ENCODE assay signal across 29 mouse cellular contexts in genomic region chr2:10861654-10862292, GRCm38 (mm10).
DNase-seq lines count a peak whose midpoint lies in the region; ATAC-seq and TF ChIP-seq lines count a peak whose summit lies in the region.
"Had no signal": no experiment of that assay in that cellular context is flagged by ENCODE, and none has a peak within 500 bp of the region (broad histone marks: within the 10 kb centered on the region; RNA-seq: fewer than 3 reads in every experiment).

No protein-coding gene starts in this region.

- no peak overlapping the region for H3K27ac ChIP-seq in neural tube, embryonic 14.5 days (ENCODE audit: low read depth, low read length)
- H3K27ac ChIP-seq in embryonic facial prominence, embryonic 14.5 days (replicated peaks; ENCODE audit: low read depth, low read length), result no peak overlapping the region
- H3K27ac ChIP-seq in limb, embryonic 14.5 days (replicated peaks; ENCODE audit: low read depth, low read length), result no peak overlapping the region
- H3K27ac ChIP-seq in midbrain, postnatal 0 days (ENCODE audit: low read depth, low read length), result no peak overlapping the region
- H3K27ac ChIP-seq: forebrain, embryonic 10.5 days; forebrain, embryonic 12.5 days had no signal

- peak; percentile 21; the same call in 1 of the 2 replicates for ATAC-seq in neural tube, embryonic 14.5 days (ENCODE audit: low read depth)
- peak; percentile 86 for ATAC-seq in embryonic facial prominence, embryonic 14.5 days (ENCODE audit: low read depth)
- 0 out of 2 replicates have a peak, but pooled peaks have one; percentile 34 for ATAC-seq in limb, embryonic 14.5 days (ENCODE audit: low FRiP score, low read depth)
- no peak for ATAC-seq in midbrain, postnatal 0 days (ENCODE audit: low FRiP score)
- ATAC-seq: activated CD4-positive, CD25-positive, alpha-beta regulatory T cell, adult 4 months; CD4-positive, CD25-positive, alpha-beta regulatory T cell, adult 4 months; forebrain, embryonic 14.5 days; forebrain, embryonic 16.5 days; Patski had no signal

- DNase-seq in heart, adult 11 months, result peak; percentile 69
- DNase-seq in heart, postnatal 25 days (ENCODE audit: low spot score), result no peak
- DNase-seq in neural tube, embryonic 10.5 days (ENCODE audit: extremely low spot score, low spot score), result no peak
- peak; percentile 88 for DNase-seq in embryonic facial prominence, embryonic 14.5 days (ENCODE audit: low spot score)
- DNase-seq in limb, embryonic 14.5 days (ENCODE audit: low spot score), result peak; percentile 20
- DNase-seq in cerebellum, adult 9-10 months, result no peak
- no peak for DNase-seq in midbrain, postnatal 0 days (ENCODE audit: low spot score)
- DNase-seq: adrenal gland, adult 8-10 months; adrenal gland, postnatal 14 days; adrenal gland, postnatal 36 days; B cell, adult 2 months; cerebellum, adult 11-12 months; cerebellum, adult 2 months; cerebellum, adult 9-11 months; cerebellum, postnatal 14 days; cerebellum, postnatal 36 days; embryo, embryonic 11 days had no signal

- H3K9me3 ChIP-seq in neural tube, embryonic 14.5 days (ENCODE audit: control insufficient read depth, low read length), result no peaks in the 10 kb centered on the region
- no peaks in the 10 kb centered on the region for H3K9me3 ChIP-seq in embryonic facial prominence, embryonic 14.5 days (ENCODE audit: control insufficient read depth, low read length)
- H3K9me3 ChIP-seq in limb, embryonic 14.5 days (ENCODE audit: control insufficient read depth, low read length), result no peaks in the 10 kb centered on the region
- H3K9me3 ChIP-seq in midbrain, postnatal 0 days (ENCODE audit: low read length), result no peaks in the 10 kb centered on the region
- H3K9me3 ChIP-seq: embryonic facial prominence, embryonic 13.5 days; forebrain, embryonic 10.5 days; forebrain, embryonic 12.5 days; G1E had no signal

- H3K4me1 ChIP-seq in neural tube, embryonic 14.5 days (ENCODE audit: control insufficient read depth, insufficient read depth, low read length), result no peaks in the 10 kb centered on the region
- no peaks in the 10 kb centered on the region for H3K4me1 ChIP-seq in embryonic facial prominence, embryonic 14.5 days (ENCODE audit: control insufficient read depth, insufficient read depth, low read length)
- no peaks in the 10 kb centered on the region for H3K4me1 ChIP-seq in limb, embryonic 14.5 days (ENCODE audit: control insufficient read depth, insufficient read depth, low read length)
- no peaks in the 10 kb centered on the region for H3K4me1 ChIP-seq in midbrain, postnatal 0 days (ENCODE audit: insufficient read depth, low read length)
- H3K4me1 ChIP-seq: forebrain, embryonic 10.5 days; forebrain, embryonic 12.5 days had no signal

- H3K36me3 ChIP-seq in neural tube, embryonic 14.5 days (ENCODE audit: control insufficient read depth, insufficient read depth, low read length), result no peaks in the 10 kb centered on the region
- no peaks in the 10 kb centered on the region for H3K36me3 ChIP-seq in embryonic facial prominence, embryonic 14.5 days (ENCODE audit: control insufficient read depth, insufficient read depth, low read length)
- H3K36me3 ChIP-seq in limb, embryonic 14.5 days (ENCODE audit: control insufficient read depth, insufficient read depth, low read length), result no peaks in the 10 kb centered on the region
- no peaks in the 10 kb centered on the region for H3K36me3 ChIP-seq in midbrain, postnatal 0 days (ENCODE audit: insufficient read depth, low read length)
- H3K36me3 ChIP-seq: embryonic facial prominence, embryonic 13.5 days; forebrain, embryonic 10.5 days; forebrain, embryonic 12.5 days; G1E had no signal

- no peaks in the 10 kb centered on the region for H3K27me3 ChIP-seq in neural tube, embryonic 14.5 days (ENCODE audit: control insufficient read depth, insufficient read depth, low read length)
- H3K27me3 ChIP-seq in embryonic facial prominence, embryonic 14.5 days (replicated peaks; ENCODE audit: control insufficient read depth, insufficient read depth, low read length), result no peaks in the 10 kb centered on the region
- no peaks in the 10 kb centered on the region for H3K27me3 ChIP-seq in limb, embryonic 14.5 days (ENCODE audit: control insufficient read depth, insufficient read depth, low read length)
- no peaks in the 10 kb centered on the region for H3K27me3 ChIP-seq in midbrain, postnatal 0 days (ENCODE audit: insufficient read depth, low read length)
- H3K27me3 ChIP-seq: CH12.LX; embryonic facial prominence, embryonic 13.5 days; forebrain, embryonic 12.5 days; Patski had no signal

- TF ChIP-seq CTCF in midbrain, postnatal 0 days (IDR thresholded peaks at IDR 0.05), result no peak

- H3K9ac ChIP-seq in neural tube, embryonic 14.5 days (replicated peaks; ENCODE audit: low read depth, low read length), result no peak overlapping the region
- no peak overlapping the region for H3K9ac ChIP-seq in embryonic facial prominence, embryonic 14.5 days (ENCODE audit: low read depth, low read length)
- no peak overlapping the region for H3K9ac ChIP-seq in limb, embryonic 14.5 days (ENCODE audit: low read depth, low read length, severe bottlenecking)
- no peak overlapping the region for H3K9ac ChIP-seq in midbrain, postnatal 0 days (replicated peaks; ENCODE audit: low read length, poor library complexity, severe bottlenecking)
- H3K9ac ChIP-seq: embryonic facial prominence, embryonic 13.5 days; forebrain, embryonic 12.5 days had no signal

- no peak overlapping the region for H3K4me2 ChIP-seq in neural tube, embryonic 14.5 days (ENCODE audit: low read depth, low read length)
- no peak overlapping the region for H3K4me2 ChIP-seq in embryonic facial prominence, embryonic 14.5 days (ENCODE audit: low read depth, low read length)
- H3K4me2 ChIP-seq in limb, embryonic 14.5 days (replicated peaks; ENCODE audit: low read depth, low read length, severe bottlenecking), result no peak overlapping the region
- H3K4me2 ChIP-seq in midbrain, postnatal 0 days (ENCODE audit: low read depth, low read length, poor library complexity, severe bottlenecking), result no peak overlapping the region
- H3K4me2 ChIP-seq: embryonic facial prominence, embryonic 13.5 days; forebrain, embryonic 12.5 days had no signal

- intact Hi-C loops in heart, postnatal 25 days (cut with DNase I), result no loop called here

- H3K4me3 ChIP-seq in neural tube, embryonic 14.5 days (ENCODE audit: low read depth, low read length), result no peak overlapping the region
- no peak overlapping the region for H3K4me3 ChIP-seq in embryonic facial prominence, embryonic 14.5 days (ENCODE audit: low read depth, low read length)
- H3K4me3 ChIP-seq in limb, embryonic 14.5 days (replicated peaks; ENCODE audit: low read length), result no peak overlapping the region
- no peak overlapping the region for H3K4me3 ChIP-seq in midbrain, postnatal 0 days (ENCODE audit: low read depth, low read length)
- H3K4me3 ChIP-seq: embryonic facial prominence, embryonic 13.5 days; erythroblast, embryonic 14.5 days; forebrain, embryonic 10.5 days; forebrain, embryonic 12.5 days had no signal

- 70% methylated on average over 8 of the region's 8 CpGs for WGBS in neural tube, embryonic 14.5 days
- WGBS in embryonic facial prominence, embryonic 14.5 days, result 38% methylated on average over 8 of the region's 8 CpGs
- WGBS in limb, embryonic 14.5 days, result 58% methylated on average over 8 of the region's 8 CpGs
- 64% methylated on average over 8 of the region's 8 CpGs for WGBS in midbrain, postnatal 0 days

- TF ChIP-seq POLR2A in limb, embryonic 14.5 days (IDR thresholded peaks at IDR 0.05; ENCODE audit: borderline replicate concordance, extremely low read depth, insufficient read depth, insufficient read length), result no peak

Comparison
In these comparisons a context has a peak if more than half of its experiments do, and no peak if none do; other contexts are left out.
1. DNase-seq: peak in heart, adult 11 months (single experiment), embryonic facial prominence, embryonic 14.5 days (single experiment) and limb, embryonic 14.5 days (single experiment); none in heart, postnatal 25 days (single experiment), neural tube, embryonic 10.5 days (single experiment), cerebellum, adult 9-10 months (single experiment) and midbrain, postnatal 0 days (single experiment).